Mouse (Mus musculus) frontal cortex, postnatal 36 days (tissue): ENCODE measurements around the gene Alkbh4.

Experiments
- DNase-seq, 2 experiments: peaks; one replicate each; pipeline ENCODE4 v3.0.0; 2022; ENCODE audit warnings: low spot score in 2 of 2

Gene Alkbh4

DNA sequence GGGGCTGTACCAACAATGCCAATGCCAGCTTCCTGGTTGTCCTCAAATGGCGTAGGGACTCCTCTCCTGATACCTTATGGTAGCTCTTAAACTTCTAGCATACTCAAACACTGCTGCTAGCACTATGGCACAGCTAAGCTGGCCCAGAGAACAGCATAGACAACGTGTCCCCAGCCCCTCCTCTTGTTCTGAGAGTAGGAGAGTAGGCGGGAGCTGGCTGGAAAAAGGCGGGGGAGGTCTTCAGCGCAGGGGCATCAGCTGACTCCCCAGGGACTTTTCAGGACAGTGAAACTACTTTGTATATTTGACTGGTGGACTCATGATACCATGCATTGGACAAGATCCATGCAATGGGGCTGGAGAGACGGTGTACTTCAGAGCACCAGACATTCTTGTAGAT, 46.1 kb downstream of the Alkbh4 start:
- DNase-seq, result peak; percentile 49 to 56

DNA sequence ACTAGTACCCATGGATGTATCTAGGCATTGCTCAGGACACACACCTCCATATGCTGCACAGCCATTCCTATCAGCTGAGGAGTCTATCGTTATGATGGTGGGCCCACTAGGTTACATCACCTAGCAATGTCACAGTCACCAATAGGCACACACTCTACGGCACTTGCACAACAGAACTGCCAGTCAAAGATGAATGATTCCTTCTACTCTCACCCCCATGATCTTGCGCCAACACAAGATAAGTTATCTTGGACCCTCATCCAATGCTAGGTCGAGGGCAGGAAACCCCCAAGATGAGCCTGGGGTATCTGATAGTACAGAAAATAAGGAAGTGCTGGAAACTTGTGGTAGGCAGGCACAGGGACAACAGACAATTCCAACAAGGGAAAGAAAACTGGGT, 46.9 kb downstream of the Alkbh4 start:
- DNase-seq, result no peak

DNA sequence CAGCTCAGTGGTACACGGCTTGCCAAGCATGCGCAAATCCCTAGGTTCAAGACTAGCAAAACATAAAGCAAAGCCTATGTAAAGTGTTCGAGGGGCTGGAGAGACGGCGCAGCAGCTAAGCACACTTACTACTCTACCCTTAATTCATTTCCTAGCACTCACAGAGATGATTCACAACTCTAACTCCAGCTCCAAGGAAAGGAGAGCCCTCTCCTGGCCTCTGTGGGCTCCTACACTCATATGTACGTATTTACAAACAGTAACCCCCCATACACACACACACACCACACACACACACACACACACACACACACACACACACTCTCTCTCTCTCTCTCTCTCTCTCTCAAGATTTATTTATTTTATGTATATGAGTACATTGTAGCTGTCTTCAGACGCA, 47.8 kb downstream of the Alkbh4 start:
- no peak for DNase-seq

DNA sequence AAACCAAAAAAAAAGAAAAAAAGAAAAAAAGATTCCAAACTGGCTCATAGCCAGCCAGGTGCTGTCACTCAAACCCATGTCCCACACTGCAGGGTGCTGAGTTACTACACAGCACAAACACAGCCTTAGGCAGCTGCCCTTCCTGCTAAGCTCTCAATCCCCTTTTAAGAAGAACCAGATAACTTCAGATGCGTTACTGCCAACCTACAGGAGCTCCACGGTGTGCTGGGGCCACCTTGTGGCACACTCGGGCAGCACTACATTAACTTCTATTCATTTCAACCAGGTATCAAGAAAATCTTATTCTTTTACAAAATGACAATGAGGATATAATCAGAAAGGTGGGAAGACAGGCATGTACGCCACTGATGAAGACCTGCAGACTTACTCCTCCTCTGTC, 50.8 kb downstream of the Alkbh4 start:
- DNase-seq, result peak; percentile 35 to 66
